Mouse (Mus musculus) heart, embryonic 11.5 days (tissue): ENCODE results near the gene Nf2. TPM values are rescaled to one million over a fixed set of nuclear protein-coding genes. Genes with fewer than 3 reads are reported as not detected.

Source experiments
- ATAC-seq: fragments of 200-750 bp; cut with Nextera tagmentation; replicated peaks from 2 replicates; pipeline ENCODE4 v1.8.0; 2017; ENCODE audit warnings: moderate library complexity; ENCODE audit not compliant: insufficient number of reproducible peaks, low FRiP score, low TSS enrichment
- H3K27ac ChIP-seq: fragments of 300-500 bp; sonication (generic); 2 replicates; pipeline ENCODE4 v1.5.1; 2014; ENCODE audit warnings: mild to moderate bottlenecking, low read depth, low read length
- H3K27me3 ChIP-seq: fragments of 300-500 bp; sonication (generic); 2 replicates; pipeline ENCODE4 v1.6.1; 2014; ENCODE audit warnings: mild to moderate bottlenecking, low read length, mixed read lengths; ENCODE audit not compliant: control insufficient read depth, insufficient read depth
- H3K36me3 ChIP-seq: fragments of 300-500 bp; sonication (generic); 2 replicates; pipeline ENCODE4 v1.6.1; 2014; ENCODE audit warnings: mild to moderate bottlenecking, low read length, moderate library complexity, mixed read lengths; ENCODE audit not compliant: control insufficient read depth, insufficient read depth
- H3K4me1 ChIP-seq: fragments of 300-500 bp; sonication (generic); 2 replicates; pipeline ENCODE4 v1.6.1; 2014; ENCODE audit warnings: low read length; ENCODE audit not compliant: control insufficient read depth, insufficient read depth
- H3K4me2 ChIP-seq: fragments of 300-500 bp; sonication (generic); 2 replicates; pipeline ENCODE4 v1.6.1; 2014; ENCODE audit warnings: mild to moderate bottlenecking, moderate library complexity
- H3K4me3 ChIP-seq: fragments of 300-500 bp; sonication (generic); 2 replicates; pipeline ENCODE4 v1.5.1; 2014; ENCODE audit warnings: low read depth, low read length
- H3K9ac ChIP-seq: fragments of 300-500 bp; sonication (generic); 2 replicates; pipeline ENCODE4 v1.6.1; 2014; ENCODE audit warnings: mild to moderate bottlenecking, low read depth, low read length, moderate library complexity
- H3K9me3 ChIP-seq: fragments of 300-500 bp; sonication (generic); replicated peaks from 2 replicates; pipeline ENCODE4 v1.6.1; 2016; ENCODE audit warnings: low read length; ENCODE audit not compliant: control insufficient read depth
- WGBS: fragments of 180-500 bp; shearing (Covaris S2); extraction: QIAGEN DNeasy Blood & Tissue Kit; methylation state at CpG from one replicate; pipeline ENCODE4 v1.1.7; 2014; ENCODE audit not compliant: insufficient replicate concordance; 5-methylcytosine and 5-hydroxymethylcytosine counted together
- polyA plus RNA-seq: library from polyadenylated mRNA; unstranded; fragments of >200 nt; fragmentation: Nextera tagmentation; extraction: Ambion mirVana; gene quantifications from 2 replicates; pipeline ENCODE4 v1.2.1, GENCODE M21; 2014

Gene Nf2
- polyA plus RNA-seq, 1 experiment from 2014 or later = 32.7 TPM

- H3K9me3 ChIP-seq = no peaks in the 10 kb centered on the region
- no peaks in the 10 kb centered on the region for H3K27me3 ChIP-seq
- no peak for ATAC-seq
- 72% methylated on average over 7 of the region's 7 CpGs for WGBS
- H3K27ac ChIP-seq = no peak overlapping the region
- no peaks in the 10 kb centered on the region for H3K4me1 ChIP-seq
- no peak overlapping the region for H3K4me2 ChIP-seq
- no peak overlapping the region for H3K9ac ChIP-seq
- no peak overlapping the region for H3K4me3 ChIP-seq
- no peaks in the 10 kb centered on the region for H3K36me3 ChIP-seq
Observed at GRCm38 (mm10) chr11:4769293-4769692, 80.0 kb downstream of the Nf2 start.

- Histone ChIP-seq H3K4me3 (no peak overlapping the region), H3K4me2 (no peak overlapping the region), H3K27ac (no peak overlapping the region), H3K27me3 (peaks cover 2% of the 10 kb centered on the region), H3K9ac (no peak overlapping the region), H3K4me1 (no peaks in the 10 kb centered on the region), H3K36me3 (no peaks in the 10 kb centered on the region), H3K9me3 (no peaks in the 10 kb centered on the region)
- WGBS = 75% methylated on average over 4 of the region's 4 CpGs
- no peak for ATAC-seq
Observed at GRCm38 (mm10) chr11:4768399-4768798, 80.9 kb downstream of the Nf2 start.

GRCm38 (mm10) chr11:4764476-4764875, 84.9 kb downstream of the Nf2 start:
- peaks cover 29% of the 10 kb centered on the region for H3K27me3 ChIP-seq
- WGBS = 46% methylated on average over 5 of the region's 5 CpGs
- no peak for ATAC-seq
- H3K27ac ChIP-seq = no peak overlapping the region
- no peak overlapping the region for H3K4me2 ChIP-seq
- no peak overlapping the region for H3K4me3 ChIP-seq
- H3K9ac ChIP-seq = no peak overlapping the region
- no peaks in the 10 kb centered on the region for H3K9me3 ChIP-seq
- H3K4me1 ChIP-seq = 0 out of 2 replicates have a peak, but pooled peaks cover 2% of the 10 kb centered on the region
- no peaks in the 10 kb centered on the region for H3K36me3 ChIP-seq

- WGBS = 9% methylated on average over 5 of the region's 5 CpGs
- no peak for ATAC-seq
Observed at GRCm38 (mm10) chr11:4763631-4764030, 85.7 kb downstream of the Nf2 start.

GRCm38 (mm10) chr11:4762511-4762910, 86.8 kb downstream of the Nf2 start:
- Histone ChIP-seq H3K4me2 (no peak overlapping the region), H3K9me3 (no peaks in the 10 kb centered on the region), H3K27ac (no peak overlapping the region), H3K36me3 (no peaks in the 10 kb centered on the region), H3K4me3 (no peak overlapping the region), H3K27me3 (peaks cover 29% of the 10 kb centered on the region), H3K4me1 (0 out of 2 replicates have a peak, but pooled peaks cover 2% of the 10 kb centered on the region), H3K9ac (no peak overlapping the region)
- WGBS = 10% methylated on average over 2 of the region's 2 CpGs
- ATAC-seq = no peak

More at GRCm38 (mm10) chr11:4763631-4764030, 85.7 kb downstream of the Nf2 start:
- H3K4me1 ChIP-seq = 0 out of 2 replicates have a peak, but pooled peaks cover 2% of the 10 kb centered on the region
- H3K4me3 ChIP-seq = no peak overlapping the region
- H3K9ac ChIP-seq = no peak overlapping the region
- no peaks in the 10 kb centered on the region for H3K9me3 ChIP-seq
- H3K4me2 ChIP-seq = no peak overlapping the region
- H3K27me3 ChIP-seq = peaks cover 29% of the 10 kb centered on the region
- H3K36me3 ChIP-seq = no peaks in the 10 kb centered on the region
- H3K27ac ChIP-seq = no peak overlapping the region

GRCm38 (mm10) chr11:4761991-4762390, 87.3 kb downstream of the Nf2 start:
- 9% methylated on average over 6 of the region's 6 CpGs for WGBS
- Histone ChIP-seq H3K4me1 (0 out of 2 replicates have a peak, but pooled peaks cover 2% of the 10 kb centered on the region), H3K27ac (no peak overlapping the region), H3K9ac (no peak overlapping the region), H3K36me3 (no peaks in the 10 kb centered on the region), H3K27me3 (peaks cover 29% of the 10 kb centered on the region), H3K4me3 (no peak overlapping the region), H3K9me3 (no peaks in the 10 kb centered on the region), H3K4me2 (no peak overlapping the region)
- no peak for ATAC-seq

- Histone ChIP-seq H3K36me3 (no peaks in the 10 kb centered on the region), H3K9me3 (no peaks in the 10 kb centered on the region), H3K4me2 (no peak overlapping the region), H3K4me3 (no peak overlapping the region), H3K27me3 (peaks cover 29% of the 10 kb centered on the region), H3K27ac (no peak overlapping the region), H3K4me1 (0 out of 2 replicates have a peak, but pooled peaks cover 2% of the 10 kb centered on the region), H3K9ac (no peak overlapping the region)
- 12% methylated on average over 4 of the region's 4 CpGs for WGBS
- ATAC-seq = no peak
Observed at GRCm38 (mm10) chr11:4760438-4760837, 88.9 kb downstream of the Nf2 start.

- WGBS = 19% methylated on average over 4 of the region's 4 CpGs
Observed at GRCm38 (mm10) chr11:4757789-4758158, 91.6 kb downstream of the Nf2 start.

More at GRCm38 (mm10) chr11:4757789-4758158, 91.6 kb downstream of the Nf2 start:
- H3K9ac ChIP-seq = no peak overlapping the region
- peaks cover 3% of the 10 kb centered on the region; the same call in 1 of the 2 replicates for H3K9me3 ChIP-seq
- H3K36me3 ChIP-seq = no peaks in the 10 kb centered on the region
- no peak for ATAC-seq
- peaks cover 21% of the 10 kb centered on the region for H3K27me3 ChIP-seq
- no peak overlapping the region for H3K4me2 ChIP-seq
- H3K27ac ChIP-seq = no peak overlapping the region
- no peak overlapping the region for H3K4me3 ChIP-seq
- H3K4me1 ChIP-seq = 0 out of 2 replicates have a peak, but pooled peaks cover 2% of the 10 kb centered on the region
